Mouse (Mus musculus) thymus, adult 2 months (tissue): ENCODE data around the gene Fat4.

Experiments used
- CTCF ChIP-seq: fragments of 200-500 bp; IDR thresholded peaks from 2 replicates; pipeline ENCODE4 v1.5.1; 2012; ENCODE audit warnings: mild to moderate bottlenecking, control low read depth, low read length, moderate library complexity, borderline replicate concordance; ENCODE audit not compliant: control insufficient read depth, poor library complexity, insufficient read depth; ENCODE audit errors: extremely low read depth
- POLR2A ChIP-seq: fragments of 200-500 bp; IDR thresholded peaks from 2 replicates; pipeline ENCODE4 v1.6.1; 2012; ENCODE audit warnings: mild to moderate bottlenecking, low read length, control low read depth, moderate library complexity; ENCODE audit not compliant: control insufficient read depth, poor library complexity, insufficient read depth; ENCODE audit errors: extremely low read depth

DNA sequence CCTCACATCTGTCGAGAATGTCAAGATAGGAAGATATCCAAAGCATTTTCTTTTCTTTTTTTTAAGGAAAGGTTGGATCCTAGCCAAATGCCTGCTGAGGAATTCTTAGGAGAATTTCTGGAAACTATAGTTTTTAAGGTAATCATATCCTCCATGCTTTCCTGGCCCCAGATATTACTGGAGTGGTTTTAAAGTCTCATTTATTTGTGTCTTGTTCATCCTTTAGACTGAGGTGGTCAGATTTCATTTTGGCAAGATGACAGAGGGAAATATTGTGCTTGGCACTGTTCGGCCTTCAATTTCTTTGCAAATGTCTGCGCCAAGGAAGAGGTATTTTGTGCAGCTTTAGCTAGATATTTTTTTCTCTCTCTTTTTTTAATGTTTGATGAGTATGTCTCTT lies 42.0 kb downstream of the Fat4 start:
- TF ChIP-seq CTCF (no peak), POLR2A (no peak)
